Mouse (Mus musculus) bone marrow, adult 2 months (tissue): ENCODE data around the gene Lama5. TPM values are rescaled to one million over a fixed set of nuclear protein-coding genes. Genes with fewer than 3 reads are reported as not detected.

Experiments
- H3K27ac ChIP-seq: fragments of 200-500 bp; 2 replicates; pipeline ENCODE4 v1.5.1; 2012; ENCODE audit warnings: low read depth, mild to moderate bottlenecking, control low read depth, inconsistent platforms, low read length; ENCODE audit not compliant: control insufficient read depth, poor library complexity, insufficient read depth
- H3K4me1 ChIP-seq: fragments of 200-500 bp; 2 replicates; pipeline ENCODE4 v1.6.1; 2011; ENCODE audit warnings: low read length; ENCODE audit not compliant: control insufficient read depth, insufficient read depth
- H3K4me3 ChIP-seq: fragments of 200-500 bp; replicated peaks from 2 replicates; pipeline ENCODE3; 2011; ENCODE audit warnings: mild to moderate bottlenecking, low read depth, low read length, control low read depth; ENCODE audit not compliant: control insufficient read depth
- CTCF ChIP-seq: fragments of 200-500 bp; IDR thresholded peaks from 2 replicates; pipeline ENCODE4 v1.5.1; 2011; ENCODE audit warnings: low read length, control low read depth; ENCODE audit not compliant: control insufficient read depth, insufficient read depth
- POLR2A ChIP-seq: fragments of 200-500 bp; IDR thresholded peaks from 2 replicates; pipeline ENCODE4 v1.6.1; 2011; ENCODE audit warnings: low read depth, mild to moderate bottlenecking, control low read depth, low read length, borderline replicate concordance; ENCODE audit not compliant: control insufficient read depth
- WGBS: fragments of 180-500 bp; shearing (Covaris S2); methylation state at CpG from one replicate; pipeline ENCODE4 v1.1.7; 2018; 5-methylcytosine and 5-hydroxymethylcytosine counted together
- polyA plus RNA-seq: library from polyadenylated mRNA; stranded (reverse); fragments of >200 nt; gene quantifications from 2 replicates; pipeline ENCODE4 v1.2.4, GENCODE M21; 2011; ENCODE audit warnings: low replicate concordance; ENCODE audit not compliant: missing spikeins, insufficient read depth, insufficient read length

The Lama5 gene
- polyA plus RNA-seq, 1 experiment, result 1.5 TPM

DNA sequence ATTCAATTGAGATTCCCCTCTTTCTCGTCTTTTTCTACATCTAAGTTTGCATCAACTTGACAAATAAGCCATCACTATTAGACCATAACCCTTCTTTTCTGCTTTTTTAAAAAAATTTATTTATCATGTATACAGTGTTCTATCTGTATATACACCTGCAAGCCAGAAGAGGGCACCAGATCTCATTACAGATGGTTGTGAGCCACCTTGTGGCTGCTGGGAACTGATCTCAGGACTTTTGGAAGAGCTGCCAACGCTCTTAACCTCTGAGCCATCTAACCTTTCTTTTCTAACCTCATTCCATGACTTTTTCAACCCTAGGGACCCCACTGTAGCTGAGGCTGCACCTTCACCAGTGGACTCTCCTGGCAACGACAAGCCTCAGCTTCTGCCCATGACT, 13.4 kb downstream of the Lama5 start:
- H3K27ac ChIP-seq, result no peak overlapping the region
- H3K4me1 ChIP-seq, result no peaks in the 10 kb centered on the region; the same call in 1 of the 2 replicates
- no peak overlapping the region for H3K4me3 ChIP-seq
- 82% methylated on average over 3 of the region's 3 CpGs for WGBS
- TF ChIP-seq POLR2A, result no peak
- TF ChIP-seq CTCF, result no peak

DNA sequence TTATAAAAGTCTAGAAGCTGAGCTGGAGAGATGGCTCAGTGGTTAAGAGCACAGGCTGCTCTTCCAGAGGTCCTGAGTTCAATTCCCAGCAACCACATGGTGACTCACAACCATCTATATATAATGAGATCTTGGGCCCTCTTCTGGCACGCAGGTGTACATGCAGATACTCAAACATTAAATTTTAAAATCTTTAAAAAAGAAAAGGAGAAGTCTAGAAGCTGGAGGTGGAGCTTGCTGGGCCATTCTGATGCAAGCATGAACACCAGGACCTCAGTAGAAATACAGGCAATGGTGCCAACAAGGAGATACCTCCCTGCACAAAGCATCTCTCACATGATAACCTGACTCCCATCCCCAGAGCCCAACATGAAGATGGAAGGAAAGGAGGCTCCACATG, 16.7 kb downstream of the Lama5 start:
- Histone ChIP-seq H3K4me3 (no peak overlapping the region), H3K27ac (no peak overlapping the region), H3K4me1 (no peaks in the 10 kb centered on the region; the same call in 1 of the 2 replicates)
- WGBS, result 41% methylated on average over 1 of the region's 1 CpGs
- TF ChIP-seq CTCF, result no peak
- TF ChIP-seq POLR2A, result no peak

DNA sequence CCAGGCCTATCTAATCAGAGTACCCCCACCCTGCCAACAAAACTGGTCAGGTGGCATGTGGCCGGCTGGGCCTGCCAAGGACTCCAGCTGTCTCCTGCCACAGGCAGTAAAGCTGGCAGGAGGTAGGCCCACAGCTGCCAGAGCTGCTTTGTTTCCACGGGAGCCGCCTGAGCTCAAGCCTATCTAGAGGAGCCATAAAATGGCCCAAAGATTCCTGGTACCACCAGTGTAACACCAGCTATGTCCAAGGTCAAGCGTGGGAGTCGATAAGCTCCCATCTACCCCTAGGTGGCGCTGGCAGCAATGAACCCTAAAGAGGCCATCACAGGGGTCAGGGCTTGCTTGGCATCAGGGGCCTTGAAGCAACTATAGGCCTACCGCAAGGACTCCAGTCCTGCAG, 17.8 kb downstream of the Lama5 start:
- Histone ChIP-seq H3K27ac (no peak overlapping the region), H3K4me3 (no peak overlapping the region), H3K4me1 (no peaks in the 10 kb centered on the region; the same call in 1 of the 2 replicates)
- TF ChIP-seq POLR2A, result no peak
- peak; percentile 57 for TF ChIP-seq CTCF
- WGBS, result 86% methylated on average over 7 of the region's 7 CpGs

DNA sequence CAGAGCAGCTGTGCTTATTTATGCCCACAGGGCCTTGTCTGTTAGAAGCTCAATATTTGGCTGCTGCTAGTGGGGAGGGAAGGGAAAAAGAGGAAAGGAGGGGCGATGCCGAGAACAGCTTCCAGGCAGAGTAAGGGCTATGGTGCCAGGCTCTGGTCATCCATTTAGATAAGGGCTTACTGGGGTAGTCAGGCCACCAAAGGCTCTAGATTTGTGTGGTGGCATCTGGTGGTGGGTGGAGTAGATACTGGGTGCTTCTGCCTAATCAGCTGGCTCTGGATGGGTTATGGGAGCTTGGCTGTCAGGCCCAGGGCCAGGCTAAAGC, 19.7 kb downstream of the Lama5 start:
- TF ChIP-seq CTCF (no peak), POLR2A (no peak)
- no peak overlapping the region for H3K27ac ChIP-seq
- no peak overlapping the region for H3K4me3 ChIP-seq
- H3K4me1 ChIP-seq, result no peaks in the 10 kb centered on the region; the same call in 1 of the 2 replicates
- 78% methylated on average over 2 of the region's 2 CpGs for WGBS

DNA sequence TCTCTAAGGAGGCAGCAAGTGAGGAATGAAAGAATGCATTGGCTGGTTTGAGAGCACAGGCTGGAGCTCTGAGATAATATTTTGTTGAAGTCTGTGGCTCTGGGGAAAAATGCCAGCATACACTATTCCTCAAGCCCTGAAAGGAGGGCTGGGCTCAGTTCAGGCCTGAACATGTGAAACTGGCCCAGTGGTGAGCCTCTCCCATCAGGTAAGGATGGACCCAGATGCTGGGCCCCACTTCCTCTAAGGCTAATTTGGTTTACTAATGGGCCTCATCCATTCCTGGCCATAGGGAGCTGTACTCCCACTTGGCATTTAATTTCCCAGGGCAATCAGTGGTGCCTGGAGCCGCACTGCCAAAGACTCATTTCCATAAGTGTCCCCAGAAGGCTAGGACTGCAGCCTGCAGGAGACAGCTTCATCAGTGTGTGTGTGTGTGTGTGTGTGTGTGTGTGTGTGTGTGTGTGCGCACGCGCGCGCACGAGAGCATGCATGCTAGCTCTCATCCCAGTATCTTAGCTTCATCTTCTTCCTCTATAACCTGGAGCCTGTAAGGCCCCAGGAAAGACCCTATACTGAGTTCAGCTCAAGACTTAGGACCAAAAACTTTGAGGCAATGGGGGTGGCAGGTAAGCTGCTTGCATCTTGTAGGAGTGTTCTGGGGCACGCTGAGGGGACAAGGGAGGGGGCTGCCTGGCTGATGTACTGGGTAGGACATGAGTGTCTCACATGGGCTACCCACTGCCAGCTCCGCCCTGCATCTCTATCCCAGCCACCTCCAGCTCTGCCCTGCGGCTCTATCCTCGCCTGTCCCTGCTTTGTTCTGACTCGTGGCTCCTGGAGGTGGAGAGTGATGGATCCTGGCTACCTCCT, 20.3 kb downstream of the Lama5 start:
- Histone ChIP-seq H3K27ac (no peak overlapping the region), H3K4me3 (no peak overlapping the region), H3K4me1 (no peaks in the 10 kb centered on the region; the same call in 1 of the 2 replicates)
- TF ChIP-seq CTCF, result no peak
- TF ChIP-seq POLR2A, result no peak
- WGBS, result 91% methylated on average over 12 of the region's 12 CpGs

DNA sequence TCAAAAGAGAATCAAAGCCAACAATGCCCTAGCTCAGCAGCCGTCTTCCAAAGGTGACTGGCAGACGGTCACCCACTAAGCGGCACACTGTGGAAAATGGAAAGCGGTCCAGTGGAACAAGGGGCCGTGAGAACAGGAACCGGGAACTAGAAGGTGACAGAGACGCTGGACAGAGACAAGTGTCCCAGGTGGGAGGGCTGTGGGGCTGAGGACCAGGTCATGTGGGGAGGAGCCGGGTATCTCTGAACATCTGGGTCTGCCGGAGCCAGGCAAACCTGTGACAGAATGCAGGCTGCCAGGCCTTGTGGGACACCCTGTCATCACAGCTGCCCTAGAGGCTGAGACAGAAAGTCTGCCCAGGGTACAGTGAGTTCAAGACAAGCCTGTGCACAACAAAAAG, 21.2 kb downstream of the Lama5 start:
- TF ChIP-seq POLR2A (no peak), CTCF (no peak)
- 87% methylated on average over 9 of the region's 9 CpGs for WGBS
- Histone ChIP-seq H3K4me1 (no peaks in the 10 kb centered on the region; the same call in 1 of the 2 replicates), H3K4me3 (no peak overlapping the region), H3K27ac (no peak overlapping the region)

DNA sequence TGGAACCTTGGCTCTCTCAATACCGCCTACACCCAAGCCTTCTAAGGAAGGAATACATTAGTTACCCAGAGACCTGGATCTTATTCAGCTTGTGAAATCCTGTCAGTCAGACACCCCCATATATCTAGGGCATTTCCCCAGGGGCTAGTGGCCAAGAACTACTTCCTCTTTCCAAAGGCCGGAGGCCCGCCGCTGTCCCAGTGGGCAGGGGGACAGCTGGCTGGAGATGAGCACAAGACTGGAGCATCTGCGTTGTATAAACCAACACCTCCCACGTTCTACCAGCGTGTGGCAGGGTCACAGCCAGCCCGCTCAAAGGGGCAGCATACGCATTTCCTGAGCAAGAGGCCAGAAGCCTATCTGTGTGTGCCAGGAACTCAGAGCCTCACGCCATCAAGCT, 22.9 kb downstream of the Lama5 start:
- H3K4me3 ChIP-seq, result no peak overlapping the region
- no peak for TF ChIP-seq CTCF
- TF ChIP-seq POLR2A, result no peak

DNA sequence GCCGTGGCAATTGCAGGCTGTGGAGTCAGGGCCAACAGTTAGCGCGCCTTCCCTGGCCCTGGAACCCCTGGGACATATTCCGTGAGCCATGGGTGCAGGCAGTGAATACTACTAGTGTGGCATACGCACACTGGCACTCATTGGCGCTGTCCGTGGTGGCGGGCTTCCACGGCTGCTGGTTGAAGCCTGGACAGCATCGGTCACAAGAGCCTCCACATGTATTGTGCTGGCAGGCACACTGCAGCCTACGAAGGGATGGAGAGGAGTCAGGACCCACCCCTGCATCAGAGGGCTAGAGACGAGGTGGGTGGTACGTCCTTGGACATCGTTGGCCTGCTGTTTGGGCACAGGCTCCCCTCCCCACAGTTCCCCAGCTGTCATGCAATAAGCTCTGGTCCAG, 23.4 kb downstream of the Lama5 start:
- TF ChIP-seq POLR2A, result no peak
- TF ChIP-seq CTCF, result no peak
- H3K4me3 ChIP-seq, result no peak overlapping the region
- WGBS, result 81% methylated on average over 14 of the region's 14 CpGs
- H3K4me1 ChIP-seq, result no peaks in the 10 kb centered on the region
- no peak overlapping the region for H3K27ac ChIP-seq

More for the DNA sequence above, 22.9 kb downstream of the Lama5 start:
- H3K4me1 ChIP-seq, result no peaks in the 10 kb centered on the region
- no peak overlapping the region for H3K27ac ChIP-seq
- 7% methylated on average over 10 of the region's 10 CpGs for WGBS
